Mouse (Mus musculus): ENCODE results near the gene Obox5. TPM values are rescaled to one million over a fixed set of nuclear protein-coding genes. Genes with fewer than 3 reads are reported as not detected.
"Not testable (repeated sequence)": the region's sequence is repeated elsewhere in the genome, so short reads cannot be mapped to it uniquely, and the experiment has no call there.

Gene Obox5
- not detected in 2 replicates for polyA plus RNA-seq (2012)

GRCm38 (mm10) chr7:15749831-15750230 is at the start of gene Obox5:
Gene Obox5, plus strand, starts transcription at chr7:15750131.
- not testable (repeated sequence) for H3K4me1 ChIP-seq (ENCODE audit: control insufficient read depth); H3K36me3 ChIP-seq (ENCODE audit: control insufficient read depth); H3K27me3 ChIP-seq (ENCODE audit: control insufficient read depth); H3K4me3 ChIP-seq (replicated peaks)
- H3K9me3 ChIP-seq (ENCODE audit: control insufficient read depth, low read length) = peaks cover 11% of the 10 kb centered on the region

- H3K36me3 ChIP-seq (ENCODE audit: control insufficient read depth); H3K4me1 ChIP-seq (ENCODE audit: control insufficient read depth); H3K27me3 ChIP-seq (ENCODE audit: control insufficient read depth); H3K4me3 ChIP-seq (replicated peaks): not testable (repeated sequence)
- peaks cover 11% of the 10 kb centered on the region for H3K9me3 ChIP-seq (ENCODE audit: control insufficient read depth, low read length)
These were observed 635 bp upstream of the Obox5 start for GRCm38 (mm10) chr7:15749296-15749695.

Other genes starting within 250 kb of the Obox5 start
- not detected in 2 replicates for gene Obox3, start 110.2 kb upstream of the Obox5 start, polyA plus RNA-seq (2012)
- gene Obox6, start 89.5 kb downstream of the Obox5 start, polyA plus RNA-seq (2012) = not detected in 2 replicates
- not detected in 2 replicates for gene Crx, start 129.8 kb downstream of the Obox5 start, polyA plus RNA-seq (2012)
- 0.03 TPM in 1 of 2 replicates, not detected in the other for gene Crxos, start 132.5 kb downstream of the Obox5 start, polyA plus RNA-seq (2012)
- gene Selenow, start 172.3 kb downstream of the Obox5 start, polyA plus RNA-seq (2012) = 194 and 206 TPM in 2 replicates
- gene Nop53, start 195.9 kb downstream of the Obox5 start, polyA plus RNA-seq (2012) = 50.4 and 62.3 TPM in 2 replicates
- gene Ehd2, start 217.4 kb downstream of the Obox5 start, polyA plus RNA-seq (2012) = 0.09 and 0.13 TPM in 2 replicates

Data from erythroblast, embryonic 14.5 days (primary cell).